ENCODE assay signal across 27 mouse cellular contexts in genomic region chr13:46313176-46313575, GRCm38 (mm10). TPM values are rescaled to one million over a fixed set of nuclear protein-coding genes. Genes with fewer than 3 reads are reported as not detected.
"Had no signal": no experiment of that assay in that cellular context is flagged by ENCODE, and none has a peak within 500 bp of the region (broad histone marks: within the 10 kb centered on the region; RNA-seq: fewer than 3 reads in every experiment).

No protein-coding gene starts in this region.

- H3K4me2 ChIP-seq: liver, embryonic 11.5 days; liver, embryonic 15.5 days; lung, embryonic 15.5 days; midbrain, embryonic 13.5 days; neural tube, embryonic 13.5 days had no signal

- H3K9ac ChIP-seq: liver, embryonic 15.5 days; lung, embryonic 15.5 days; midbrain, embryonic 13.5 days; neural tube, embryonic 13.5 days had no signal

- H3K27ac ChIP-seq: left cerebral cortex, adult 2 months; liver, embryonic 15.5 days; lung, embryonic 15.5 days; midbrain, embryonic 10.5 days; midbrain, embryonic 13.5 days; neural tube, embryonic 13.5 days had no signal

- H3K4me3 ChIP-seq: left cerebral cortex, adult 2 months; liver, embryonic 15.5 days; lung, embryonic 15.5 days; megakaryocyte, embryonic 14.5 days; midbrain, embryonic 10.5 days; midbrain, embryonic 13.5 days; myocyte; neural tube, embryonic 13.5 days had no signal

- H3K36me3 ChIP-seq: liver, embryonic 15.5 days; lung, embryonic 15.5 days; midbrain, embryonic 10.5 days; midbrain, embryonic 13.5 days; neural tube, embryonic 13.5 days had no signal

- DNase-seq: layer of hippocampus, postnatal 36 days; lung, adult 18-20 months; lung, postnatal 10 days; lung, postnatal 36 days; thymus, adult 2 months; thymus, postnatal 14 days; thymus, postnatal 4 days had no signal

- H3K4me1 ChIP-seq: liver, embryonic 15.5 days; lung, embryonic 15.5 days; midbrain, embryonic 10.5 days; midbrain, embryonic 13.5 days; neural tube, embryonic 13.5 days had no signal

- ATAC-seq: intestine, postnatal 0 days; midbrain, embryonic 13.5 days; midbrain, embryonic 16.5 days had no signal

- H3K27me3 ChIP-seq: liver, embryonic 15.5 days; midbrain, embryonic 13.5 days; neural tube, embryonic 13.5 days had no signal

- H3K9me3 ChIP-seq: liver, embryonic 15.5 days; lung, embryonic 15.5 days; midbrain, embryonic 13.5 days had no signal

RNA-seq across cellular contexts. Expression of gene Stmnd1, which starts 39.7 kb away (rescaled TPM):
- total RNA-seq: layer of hippocampus, adult 8-10 months; layer of hippocampus, postnatal 36 days; left cerebral cortex, adult 2 months; left cerebral cortex, postnatal 10 days; left cerebral cortex, postnatal 36 days; monocyte, adult 5-6 weeks; neutrophil, adult 5-6 weeks had no signal
- polyA plus RNA-seq: intestine, embryonic 14.5 days; limb, embryonic 11.5 days; liver, embryonic 11.5 days; liver, embryonic 15.5 days; midbrain, embryonic 10.5 days; midbrain, embryonic 13.5 days; midbrain, embryonic 16.5 days; small intestine, adult 2 months; spleen, adult 2 months; thymus, adult 2 months had no signal
